Mouse (Mus musculus): ENCODE measurements around the gene Jag2.

The Jag2 gene

DNA sequence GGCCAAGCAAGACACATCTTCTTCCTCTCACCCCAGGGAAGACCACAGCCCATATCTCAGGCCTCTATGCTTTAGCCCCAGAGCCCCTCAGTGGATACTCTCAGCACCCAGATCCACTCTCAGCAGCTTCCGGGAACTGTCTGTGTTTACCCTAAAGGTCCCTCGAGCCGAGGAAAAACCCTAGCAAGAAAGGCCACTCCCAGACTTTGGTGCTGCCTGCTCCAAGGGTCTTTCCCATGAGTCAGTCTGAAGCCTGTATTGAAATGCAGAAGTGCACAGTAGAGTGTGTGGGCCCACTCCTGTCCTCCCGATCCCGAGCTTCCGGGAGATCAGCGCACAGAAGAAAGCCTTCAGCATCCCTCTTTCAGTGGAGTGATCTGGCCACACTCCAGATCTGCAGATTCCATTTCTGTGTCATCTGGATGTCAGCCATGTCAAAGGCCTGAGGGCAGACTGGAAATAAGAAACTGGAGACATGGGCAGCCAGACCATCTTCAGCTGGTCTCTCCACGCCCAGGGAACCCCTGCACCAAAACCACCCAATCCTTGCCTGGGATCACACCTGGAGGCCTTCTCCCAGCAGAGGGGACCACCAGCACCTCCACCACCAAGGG is 63.0 kb downstream of the Jag2 start:
- DNase-seq = no peak

DNA sequence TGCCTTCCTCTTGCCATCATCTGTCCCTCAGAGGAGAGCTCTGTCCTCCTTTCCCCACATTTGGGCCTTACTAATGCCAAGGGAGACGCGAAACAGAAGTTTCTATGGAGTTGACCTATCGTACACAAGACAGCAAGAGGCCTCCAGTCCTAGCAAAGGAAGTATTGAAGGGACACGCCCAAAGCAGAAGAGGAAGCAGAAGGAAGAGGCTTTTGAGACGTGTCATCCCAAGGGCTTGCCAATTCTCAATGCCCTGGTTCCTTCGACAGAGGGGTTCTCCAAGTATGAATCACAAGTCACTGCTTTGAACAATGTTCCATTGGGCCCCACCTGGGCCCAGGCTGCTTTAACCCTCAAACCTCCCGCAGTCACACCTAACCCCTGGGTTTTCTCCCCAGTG is 64.8 kb downstream of the Jag2 start:
- DNase-seq = no peak

DNA sequence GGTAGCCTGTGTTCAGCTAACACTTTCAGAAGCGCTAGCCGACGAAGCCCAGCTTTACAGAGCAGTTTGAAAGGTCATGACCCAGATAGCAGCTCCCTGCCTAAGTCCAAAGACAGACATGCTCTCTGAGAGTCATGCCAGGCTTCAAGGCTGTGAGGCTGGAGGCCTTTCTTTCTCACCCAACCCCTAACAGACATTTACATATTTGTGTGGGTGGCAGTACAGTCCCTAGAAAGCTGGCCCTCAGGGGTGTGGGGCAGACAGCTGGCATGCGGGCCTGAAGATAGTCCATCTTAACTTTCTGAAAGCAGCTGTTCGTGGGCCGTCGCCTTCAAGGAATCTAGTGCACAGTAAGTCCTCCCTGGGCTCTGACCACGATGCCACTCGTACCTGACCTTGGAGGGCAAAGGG is 67.7 kb downstream of the Jag2 start:
- no peak for DNase-seq

DNA sequence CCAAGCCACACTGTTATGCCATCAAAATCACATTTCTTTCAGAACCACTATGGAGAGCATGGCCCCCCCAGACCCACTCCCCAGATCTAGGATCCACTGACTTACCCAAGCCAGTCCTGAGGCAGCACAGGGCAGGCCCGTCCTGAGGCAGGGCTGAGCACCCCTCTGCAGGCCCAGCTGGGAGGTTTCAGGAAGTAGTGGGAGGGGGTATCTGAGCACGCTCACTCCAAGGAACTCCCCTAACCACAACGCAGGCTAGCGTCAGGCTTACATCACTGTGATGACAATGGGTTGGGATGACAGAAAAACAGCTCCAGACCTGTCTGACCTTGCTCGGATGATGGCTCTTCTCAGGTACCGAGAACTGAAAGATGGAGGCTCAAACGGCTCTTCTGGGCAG is 68.8 kb downstream of the Jag2 start:
- no peak for DNase-seq

DNA sequence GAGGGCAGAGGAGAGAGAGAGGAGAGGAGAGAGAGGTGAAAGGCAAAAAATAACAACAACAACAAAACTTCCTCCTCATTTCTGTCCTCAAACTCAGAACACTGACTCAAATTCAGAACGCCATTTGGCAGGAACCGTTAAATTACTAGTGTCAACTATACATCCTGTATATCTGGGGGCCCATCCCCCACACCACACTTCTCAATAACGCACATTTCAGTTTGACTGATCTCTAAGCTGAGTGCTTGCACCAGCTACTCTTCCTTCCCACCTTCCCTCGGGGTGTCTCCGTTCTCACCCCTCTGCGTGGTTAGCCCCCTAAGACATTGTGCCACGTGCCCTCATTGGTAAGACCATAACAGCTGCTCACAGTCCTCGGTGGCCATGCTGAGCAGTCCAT is 69.6 kb downstream of the Jag2 start:
- no peak for DNase-seq

DNA sequence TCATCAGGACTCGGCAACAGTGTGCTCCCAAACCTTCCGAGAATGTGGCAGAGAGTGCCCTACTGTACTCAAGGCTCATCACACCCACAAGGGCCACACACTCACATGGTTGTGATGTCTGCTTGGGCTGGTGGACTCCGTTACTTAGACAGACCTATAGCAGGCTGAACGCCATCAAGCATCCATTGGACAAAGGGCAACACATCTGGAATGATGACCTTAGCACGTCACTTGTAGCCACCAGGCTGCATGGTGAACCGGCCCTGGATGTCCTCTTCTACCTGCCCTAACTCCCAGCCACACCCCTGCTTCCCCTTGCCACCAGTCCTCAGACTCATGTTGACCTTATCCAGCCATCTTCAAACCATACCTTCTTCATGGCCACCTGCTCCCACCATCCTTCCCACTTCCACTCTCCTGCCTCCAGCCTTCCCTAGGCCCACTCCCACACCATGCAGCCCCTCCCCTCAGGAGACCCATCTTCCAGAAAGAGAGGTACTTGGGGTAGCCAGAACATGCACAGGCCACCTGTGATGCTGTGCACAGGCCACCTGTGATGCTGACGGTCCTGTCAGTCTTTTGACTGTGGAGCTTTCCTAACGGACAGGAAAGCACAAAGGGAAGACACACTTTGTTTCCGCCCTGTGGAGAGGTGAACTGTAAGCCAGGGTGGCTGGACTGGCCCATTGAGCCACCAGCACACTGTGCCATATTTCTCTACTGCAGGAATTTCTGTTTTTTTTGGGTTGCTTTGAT is 70.8 kb downstream of the Jag2 start:
- no peak for DNase-seq

Measured in kidney, adult 18-20 months (tissue).